Mouse (Mus musculus): ENCODE measurements around the gene Rab39b. TPM values are rescaled to one million over a fixed set of nuclear protein-coding genes. Genes with fewer than 3 reads are reported as not detected.

The Rab39b gene
- polyA plus RNA-seq (2017; shearing (Covaris generic)), result 1 to 10 TPM; 1.8 to 4.7 (median 2.1) TPM

GRCm38 (mm10) chrX:75577582-75578324, at the start of gene Rab39b:
Gene Rab39b, minus strand, starts transcription at chrX:75578231.
- peak; percentile 92 for ATAC-seq

- ATAC-seq, result no peak
Observed at GRCm38 (mm10) chrX:75578539-75578938, 508 bp upstream of the Rab39b start.

Other genes with a start within 250 kb of the Rab39b start
- gene Fundc2, start 195.8 kb downstream of the Rab39b start, polyA plus RNA-seq (2017; shearing (Covaris generic)), result 100 to 1,000 TPM in 2 of 3 experiments, 10 to 100 TPM in 1; 78.5 to 160 (median 121) TPM
- gene F8, start 195.6 kb downstream of the Rab39b start, polyA plus RNA-seq (2017; shearing (Covaris generic)), result 1 to 10 TPM in 2 of 3 experiments, under 1 TPM in 1; 0.72 to 1.8 (median 1.1) TPM
- 10 to 100 TPM; 16.4 to 20.4 (median 19.4) TPM for gene Cmc4, start 161.6 kb downstream of the Rab39b start, polyA plus RNA-seq (2017; shearing (Covaris generic))
- gene Mtcp1, start 161.6 kb downstream of the Rab39b start, polyA plus RNA-seq (2017; shearing (Covaris generic)), result 1 to 10 TPM; 6.9 to 9.4 (median 8.4) TPM
- 100 to 1,000 TPM in 1 of 3 experiments, 10 to 100 TPM in 2; 49.6 to 100 (median 76.0) TPM for gene Brcc3, start 161.6 kb downstream of the Rab39b start, polyA plus RNA-seq (2017; shearing (Covaris generic))
- 100 to 1,000 TPM; 116 to 172 (median 117) TPM for gene Vbp1, start 63.9 kb downstream of the Rab39b start, polyA plus RNA-seq (2017; shearing (Covaris generic))

All from inflammation-experienced regulatory T-cells, adult 6 months (primary cell).